ENCODE assay signal across 11 mouse cellular contexts in the genomic region with DNA sequence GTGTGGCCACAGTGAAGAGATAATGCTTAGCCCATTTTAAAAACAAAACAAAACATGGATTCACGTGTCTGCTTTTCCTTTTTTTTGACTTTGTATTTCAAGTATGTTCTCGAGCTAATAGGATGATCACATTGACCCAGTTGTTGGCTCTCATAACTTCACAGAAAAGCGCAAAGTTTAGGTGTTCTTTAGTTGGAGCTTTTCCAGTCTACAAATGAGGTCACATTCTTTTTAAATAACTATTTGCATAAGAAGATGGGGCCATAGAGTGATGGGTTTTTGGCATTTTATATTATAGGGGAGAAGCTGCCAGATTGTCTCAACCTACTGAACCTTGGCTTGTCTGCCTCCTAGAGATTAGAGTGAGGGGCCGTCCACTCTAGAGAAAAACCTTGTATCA. TPM values are rescaled to one million over a fixed set of nuclear protein-coding genes. Genes with fewer than 3 reads are reported as not detected.
A peak's percentile ranks its signal among the peaks of the same experiment; 100 is the strongest.
DNase-seq lines count a peak whose midpoint lies in the region; ATAC-seq and TF ChIP-seq lines count a peak whose summit lies in the region.
"Had no signal": no experiment of that assay in that cellular context is flagged by ENCODE, and none has a peak within 500 bp of the region (broad histone marks: within the 10 kb centered on the region; RNA-seq: fewer than 3 reads in every experiment).

No protein-coding gene starts in this region.

- no peaks in the 10 kb centered on the region for H3K27me3 ChIP-seq in heart, embryonic 14.5 days (ENCODE audit: control insufficient read depth, insufficient read depth, low read length)
- H3K27me3 ChIP-seq in heart, adult 2 months (ENCODE audit: control insufficient read depth, insufficient read depth, low read length), result no peaks in the 10 kb centered on the region
- H3K27me3 ChIP-seq in midbrain, embryonic 12.5 days, result no peaks in the 10 kb centered on the region
- H3K27me3 ChIP-seq in midbrain, embryonic 16.5 days (ENCODE audit: control insufficient read depth, insufficient read depth, low read depth, low read length), result no peaks in the 10 kb centered on the region
- no peaks in the 10 kb centered on the region for H3K27me3 ChIP-seq in intestine, embryonic 16.5 days (replicated peaks; ENCODE audit: control insufficient read depth, insufficient read depth, low read length)
- no peaks in the 10 kb centered on the region for H3K27me3 ChIP-seq in stomach, embryonic 15.5 days (replicated peaks)

- no peak for TF ChIP-seq CTCF in heart, adult 2 months (IDR thresholded peaks at IDR 0.05)

- ATAC-seq in heart, embryonic 14.5 days (ENCODE audit: insufficient number of reproducible peaks, insufficient read depth, low FRiP score, low read depth), result no peak
- no peak for ATAC-seq in midbrain, embryonic 12.5 days (ENCODE audit: low FRiP score, low read depth)
- ATAC-seq in midbrain, embryonic 16.5 days, result no peak
- no peak for ATAC-seq in intestine, embryonic 16.5 days
- no peak for ATAC-seq in stomach, embryonic 15.5 days (ENCODE audit: insufficient read depth, low FRiP score, low read depth)
- ATAC-seq in inflammation-experienced regulatory T-cells, adult 6 months, result no peak

- peak overlapping the region; percentile 75 for H3K4me2 ChIP-seq in heart, embryonic 14.5 days (ENCODE audit: low read length)
- peak overlapping the region; percentile 76 for H3K4me2 ChIP-seq in midbrain, embryonic 12.5 days (replicated peaks)
- no peak overlapping the region for H3K4me2 ChIP-seq in midbrain, embryonic 16.5 days (ENCODE audit: low read length)
- peak overlapping the region; percentile 84 for H3K4me2 ChIP-seq in intestine, embryonic 16.5 days (ENCODE audit: low read depth, low read length)
- H3K4me2 ChIP-seq in stomach, embryonic 15.5 days, result peak overlapping the region; percentile 71

- H3K4me1 ChIP-seq in heart, embryonic 14.5 days (ENCODE audit: control insufficient read depth in 2 of 2, insufficient read depth in 2 of 2, low read length in 2 of 2), result peaks cover 5 to 11% of the 10 kb centered on the region in 2 experiments; a peak in 3 of 4 replicates
- H3K4me1 ChIP-seq in heart, adult 2 months (ENCODE audit: control insufficient read depth, insufficient read depth, low read length), result peaks cover 3% of the 10 kb centered on the region
- H3K4me1 ChIP-seq in midbrain, embryonic 12.5 days, result peaks cover 19% of the 10 kb centered on the region
- H3K4me1 ChIP-seq in midbrain, embryonic 16.5 days (ENCODE audit: control insufficient read depth, insufficient read depth, low read length), result peaks cover 19% of the 10 kb centered on the region
- H3K4me1 ChIP-seq in intestine, embryonic 16.5 days (ENCODE audit: control insufficient read depth, insufficient read depth, low read length), result peaks cover 10% of the 10 kb centered on the region
- H3K4me1 ChIP-seq in stomach, embryonic 15.5 days, result peaks cover 10% of the 10 kb centered on the region; the same call in 1 of the 2 replicates

- DNase-seq in heart, adult 2 months, result no peak
- no peak for DNase-seq in urinary bladder, postnatal 4 days (ENCODE audit: low spot score in 2 of 2)
- DNase-seq: cerebellum, adult 18-20 months; kidney, postnatal 25 days; lung, adult 2 months had no signal

- H3K79me2 ChIP-seq in heart, adult 2 months (replicated peaks; ENCODE audit: control insufficient read depth, insufficient read depth, low read length), result no peaks in the 10 kb centered on the region

- no peak overlapping the region for H3K4me3 ChIP-seq in heart, embryonic 14.5 days (ENCODE audit: control insufficient read depth in 1 of 2, insufficient read depth in 1 of 2, low read depth in 1 of 2, low read length in 2 of 2)
- H3K4me3 ChIP-seq in heart, adult 2 months, result no peak overlapping the region
- peak overlapping the region; percentile 76; the same call in 1 of the 2 replicates for H3K4me3 ChIP-seq in midbrain, embryonic 12.5 days
- H3K4me3 ChIP-seq in midbrain, embryonic 16.5 days (ENCODE audit: low read depth, low read length), result no peak overlapping the region
- H3K4me3 ChIP-seq in intestine, embryonic 16.5 days (ENCODE audit: low read length), result peak overlapping the region; percentile 83; the same call in 1 of the 2 replicates
- H3K4me3 ChIP-seq in stomach, embryonic 15.5 days (replicated peaks), result no peak overlapping the region

- TF ChIP-seq POLR2A in heart, adult 2 months (IDR thresholded peaks at IDR 0.05; ENCODE audit: insufficient read depth, low read depth, low read length), result no peak

- WGBS in heart, embryonic 14.5 days, result 79% methylated on average over 4 of the region's 4 CpGs
- WGBS in heart, adult 2 months, result 84% methylated on average over 4 of the region's 4 CpGs
- 81% methylated on average over 4 of the region's 4 CpGs for WGBS in midbrain, embryonic 12.5 days
- WGBS in midbrain, embryonic 16.5 days, result 77% methylated on average over 4 of the region's 4 CpGs
- WGBS in intestine, embryonic 16.5 days, result 65% methylated on average over 4 of the region's 4 CpGs
- WGBS in stomach, embryonic 15.5 days, result 60% methylated on average over 4 of the region's 4 CpGs

- intact Hi-C loops in heart, adult 2 months (cut with DNase I), result no loop called here

- no peak overlapping the region for H3K9ac ChIP-seq in heart, embryonic 14.5 days (ENCODE audit: low read length)
- no peak overlapping the region for H3K9ac ChIP-seq in heart, adult 2 months (ENCODE audit: low read depth, low read length)
- H3K9ac ChIP-seq in midbrain, embryonic 12.5 days (replicated peaks), result no peak overlapping the region
- no peak overlapping the region for H3K9ac ChIP-seq in midbrain, embryonic 16.5 days (ENCODE audit: low read depth, low read length)
- H3K9ac ChIP-seq in intestine, embryonic 16.5 days (ENCODE audit: low read depth, low read length), result no peak overlapping the region
- no peak overlapping the region for H3K9ac ChIP-seq in stomach, embryonic 15.5 days

- H3K9me3 ChIP-seq in heart, embryonic 14.5 days (ENCODE audit: control insufficient read depth, low read length), result peaks cover 7% of the 10 kb centered on the region; the same call in 1 of the 2 replicates
- no peaks in the 10 kb centered on the region for H3K9me3 ChIP-seq in midbrain, embryonic 12.5 days
- H3K9me3 ChIP-seq in midbrain, embryonic 16.5 days (replicated peaks; ENCODE audit: control insufficient read depth, low read length, poor library complexity, severe bottlenecking), result 0 out of 2 replicates have a peak, but pooled peaks cover 4% of the 10 kb centered on the region
- H3K9me3 ChIP-seq in intestine, embryonic 16.5 days (ENCODE audit: control insufficient read depth, low read length), result peaks cover 3% of the 10 kb centered on the region; the same call in 1 of the 2 replicates
- no peaks in the 10 kb centered on the region for H3K9me3 ChIP-seq in stomach, embryonic 15.5 days

- TF ChIP-seq EP300 in heart, adult 2 months (IDR thresholded peaks at IDR 0.05; ENCODE audit: insufficient read depth, low read depth, low read length), result no peak

- peaks cover 46% of the 10 kb centered on the region for H3K36me3 ChIP-seq in heart, embryonic 14.5 days (ENCODE audit: control insufficient read depth, insufficient read depth, low read length)
- peaks cover 3% of the 10 kb centered on the region for H3K36me3 ChIP-seq in heart, adult 2 months (ENCODE audit: control insufficient read depth, insufficient read depth, low read length)
- peaks cover 35% of the 10 kb centered on the region for H3K36me3 ChIP-seq in midbrain, embryonic 12.5 days
- H3K36me3 ChIP-seq in midbrain, embryonic 16.5 days (ENCODE audit: control insufficient read depth, insufficient read depth, low read length), result peaks cover 8% of the 10 kb centered on the region
- peaks cover 10% of the 10 kb centered on the region for H3K36me3 ChIP-seq in intestine, embryonic 16.5 days (ENCODE audit: control insufficient read depth, insufficient read depth, low read length)
- peaks cover 18% of the 10 kb centered on the region for H3K36me3 ChIP-seq in stomach, embryonic 15.5 days

- H3K27ac ChIP-seq in heart, embryonic 14.5 days (replicated peaks in 1 of 2; ENCODE audit: control insufficient read depth in 1 of 2, insufficient read depth in 1 of 2, low read depth in 2 of 2, low read length in 2 of 2), result no peak overlapping the region
- H3K27ac ChIP-seq in heart, adult 2 months, result no peak overlapping the region
- H3K27ac ChIP-seq in midbrain, embryonic 12.5 days (replicated peaks), result no peak overlapping the region
- H3K27ac ChIP-seq in midbrain, embryonic 16.5 days (ENCODE audit: low read length), result no peak overlapping the region
- H3K27ac ChIP-seq in intestine, embryonic 16.5 days (ENCODE audit: low read length), result no peak overlapping the region
- no peak overlapping the region for H3K27ac ChIP-seq in stomach, embryonic 15.5 days

RNA-seq across cellular contexts. Expression of a gene that starts 2.3 kb away (rescaled TPM):
- 121 and 127 TPM in 2 replicates for polyA plus RNA-seq in heart, embryonic 14.5 days (2014; fragmentation: Nextera tagmentation; extraction: Ambion mirVana)
- total RNA-seq in heart, adult 2 months (2021), result 10 to 100 TPM; 27.4 to 27.5 TPM
- 17.3 and 25.0 TPM in 2 replicates for polyA plus RNA-seq in heart, adult 2 months (2012; rRNA removed)
- 154 and 160 TPM in 2 replicates for polyA plus RNA-seq in midbrain, embryonic 12.5 days (2016; fragmentation: Nextera tagmentation; extraction: Ambion mirVana)
- polyA plus RNA-seq in midbrain, embryonic 16.5 days (2015; fragmentation: Nextera tagmentation; extraction: Ambion mirVana), result 73.7 and 75.5 TPM in 2 replicates
- 95.2 and 110 TPM in 2 replicates for polyA plus RNA-seq in intestine, embryonic 16.5 days (2015; fragmentation: Nextera tagmentation; extraction: Ambion mirVana)
- polyA plus RNA-seq in stomach, embryonic 15.5 days (2015; fragmentation: Nextera tagmentation; extraction: Ambion mirVana), result 125 and 136 TPM in 2 replicates
- polyA plus RNA-seq in inflammation-experienced regulatory T-cells, adult 6 months (2017; shearing (Covaris generic)), result 100 to 1,000 TPM in 1 of 3 experiments, 10 to 100 TPM in 2; 40.9 to 169 (median 51.5) TPM

Comparison
In these comparisons a context has a peak if more than half of its experiments do, and no peak if none do; other contexts are left out.
1. H3K4me3 ChIP-seq: peak in midbrain, embryonic 12.5 days (single experiment) and intestine, embryonic 16.5 days (single experiment); none in heart, embryonic 14.5 days (0 of 2), heart, adult 2 months (single experiment), midbrain, embryonic 16.5 days (single experiment) and stomach, embryonic 15.5 days (single experiment).